Mouse (Mus musculus) layer of hippocampus, adult 9-11 months (tissue): ENCODE results near the gene Gm21789.
"Not testable (repeated sequence)": the region's sequence is repeated elsewhere in the genome, so short reads cannot be mapped to it uniquely, and the experiment has no call there.

Experiments used
- DNase-seq: peaks from one replicate; pipeline ENCODE4 v3.0.0; 2022

The Gm21789 gene

GRCm38 (mm10) chrX:32941468-32941867 is at the start of gene Gm21789:
Gene Gm21789, plus strand, starts transcription at chrX:32941768.
- not testable (repeated sequence) for DNase-seq

- DNase-seq = not testable (repeated sequence)
Measured at GRCm38 (mm10) chrX:32894325-32894724, 47.2 kb upstream of the Gm21789 start, which contains the start of gene Btbd35f30. Gene Btbd35f30, plus strand, starts transcription at chrX:32894625.

- DNase-seq = not testable (repeated sequence)
Measured at GRCm38 (mm10) chrX:32973597-32973996, 32.0 kb downstream of the Gm21789 start, which contains the start of gene Btbd35f5. Gene Btbd35f5, plus strand, starts transcription at chrX:32973897.
